Mouse (Mus musculus): ENCODE measurements around the gene Kcna2.

DNA sequence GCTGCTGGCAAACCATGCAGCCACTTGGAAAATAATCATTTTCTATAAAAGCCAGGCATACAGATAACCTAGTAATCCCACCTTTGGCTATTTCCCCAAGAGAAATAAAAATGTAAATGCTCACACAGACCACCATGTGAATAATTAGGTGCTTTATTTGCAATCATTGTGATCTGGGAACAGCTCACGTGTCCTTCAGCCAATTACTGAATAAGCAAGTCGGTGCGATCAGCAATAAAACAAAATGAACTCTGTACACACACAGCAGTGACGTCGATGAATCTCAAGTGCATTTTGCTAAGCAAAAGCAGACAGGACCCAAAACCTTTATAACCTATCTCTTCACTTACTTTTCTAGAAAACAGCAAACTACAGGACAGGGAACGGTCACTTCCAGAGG lies 31.7 kb downstream of the Kcna2 start:
- no peak for TF ChIP-seq GATA1 (IDR thresholded peaks at IDR 0.05; ENCODE audit: low read length)
- TF ChIP-seq TAL1 (IDR thresholded peaks at IDR 0.05; ENCODE audit: low read length): no peak
